Mouse (Mus musculus) neural tube, postnatal 0 days (tissue): ENCODE results near the gene Gm26661. TPM values are rescaled to one million over a fixed set of nuclear protein-coding genes. Genes with fewer than 3 reads are reported as not detected.

ENCODE experiments used
- polyA plus RNA-seq: library from polyadenylated mRNA; unstranded; fragments of >200 nt; fragmentation: Nextera tagmentation; extraction: Ambion mirVana; gene quantifications from 2 replicates; pipeline ENCODE4 v1.2.1, GENCODE M21; 2015

The Gm26661 gene
- polyA plus RNA-seq: 0.62 TPM in 1 of 2 replicates, not detected in the other

DNA sequence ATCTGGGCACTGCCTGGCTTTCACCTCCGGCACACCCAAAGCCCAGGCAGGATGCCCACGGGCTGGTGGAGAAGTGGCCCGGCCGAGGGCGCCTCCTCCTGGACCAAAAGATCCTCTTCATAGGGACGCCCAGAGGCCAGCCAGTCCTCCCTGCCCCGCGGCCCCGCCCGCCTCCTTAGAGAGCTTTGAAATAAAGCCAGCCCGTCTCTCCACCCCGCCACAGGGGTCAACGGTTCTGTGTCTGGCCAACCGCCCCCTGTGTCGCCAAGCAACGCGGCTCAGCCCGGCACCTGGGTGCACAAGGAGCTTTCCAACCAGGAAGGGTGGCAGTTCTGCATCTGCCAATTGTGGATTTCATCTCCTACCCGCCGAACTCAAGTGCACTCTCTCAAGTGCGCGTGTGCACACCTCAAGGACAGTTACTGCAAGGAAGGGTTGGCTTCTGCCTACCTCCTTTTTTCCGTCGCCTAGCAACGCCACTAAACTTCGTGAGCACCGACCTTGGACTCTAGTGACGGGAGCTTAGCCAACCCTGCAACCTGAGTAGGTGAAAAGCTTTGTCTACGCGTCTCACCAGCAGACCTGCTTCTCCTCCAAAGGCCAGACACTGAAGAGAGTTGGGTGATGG, at the start of gene Gm26661:
Gm26661 (plus strand) TSS at position 56 of the 628 bp plus-strand sequence.

DNA sequence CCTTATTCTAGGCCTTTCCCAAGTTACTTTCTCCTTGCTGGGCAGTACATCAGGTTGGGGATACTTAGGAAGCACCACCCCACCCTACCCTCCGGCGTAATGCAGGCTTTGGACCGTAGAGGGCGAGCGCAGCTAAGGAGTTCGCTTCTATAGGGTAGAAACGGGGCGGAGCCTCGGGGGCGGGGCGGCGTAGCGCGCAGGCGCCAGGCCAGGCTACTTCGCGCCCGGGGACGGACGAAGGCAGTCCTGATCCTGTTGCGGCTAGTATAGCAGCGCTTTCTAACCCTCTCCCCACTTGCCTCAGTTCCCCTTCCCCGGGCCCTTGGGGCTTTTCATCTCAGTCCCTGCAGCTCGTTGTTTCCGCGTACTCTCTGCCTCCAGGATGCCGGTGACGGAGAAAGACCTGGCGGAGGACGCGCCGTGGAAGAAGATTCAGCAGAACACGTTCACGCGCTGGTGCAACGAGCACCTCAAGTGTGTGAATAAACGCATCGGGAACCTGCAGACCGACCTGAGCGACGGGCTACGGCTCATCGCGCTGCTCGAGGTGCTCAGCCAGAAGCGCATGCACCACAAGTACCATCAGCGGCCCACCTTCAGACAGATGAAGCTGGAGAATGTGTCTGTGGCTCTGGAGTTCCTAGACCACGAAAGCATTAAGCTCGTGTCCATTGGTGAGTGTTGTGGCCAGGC, 26.5 kb downstream of the Gm26661 start, which contains the start of gene Flnb:
Flnb (plus strand) TSS at position 188 of the 693 bp plus-strand sequence.

Other genes with a start within 250 kb of the Gm26661 start
- 5.8 and 5.9 TPM in 2 replicates for gene Gm3558, start 223.0 kb upstream of the Gm26661 start, polyA plus RNA-seq
- gene Gm10338, start 196.0 kb upstream of the Gm26661 start, polyA plus RNA-seq: not detected in 2 replicates
- not detected in 2 replicates for gene Gm10128, start 147.6 kb upstream of the Gm26661 start, polyA plus RNA-seq
- 4.4 and 4.9 TPM in 2 replicates for gene Flnb, start 26.4 kb downstream of the Gm26661 start, polyA plus RNA-seq
- gene Gm45521, start 165.7 kb downstream of the Gm26661 start, polyA plus RNA-seq: not detected in 2 replicates
- gene Dnase1l3, start 203.0 kb downstream of the Gm26661 start, polyA plus RNA-seq: 0.13 TPM in 1 of 2 replicates, not detected in the other
- gene Abhd6, start 211.3 kb downstream of the Gm26661 start, polyA plus RNA-seq: 40.8 and 42.7 TPM in 2 replicates